Mouse (Mus musculus) neutrophil, adult 5-6 weeks (primary cell): Measurements from ENCODE around the gene Rb1. TPM values are rescaled to one million over a fixed set of nuclear protein-coding genes. Genes with fewer than 3 reads are reported as not detected.

Experiments
- ATAC-seq: fragments of 151-379, 151-347 bp; 2 replicates; pipeline ENCODE4 v1.8.0; 2017; ENCODE audit warnings: mild to moderate bottlenecking, moderate TSS enrichment; ENCODE audit not compliant: insufficient number of reproducible peaks, poor library complexity, low FRiP score, severe bottlenecking; ENCODE audit errors: extremely low read depth
- total RNA-seq: library from RNA; stranded (forward); fragments of 200-1000 nt; gene quantifications from 2 replicates; pipeline ENCODE4 v1.2.3, GENCODE M21; 2017

The Rb1 gene
- total RNA-seq, 1 experiment from 2014 or later: 90.4 TPM

DNA sequence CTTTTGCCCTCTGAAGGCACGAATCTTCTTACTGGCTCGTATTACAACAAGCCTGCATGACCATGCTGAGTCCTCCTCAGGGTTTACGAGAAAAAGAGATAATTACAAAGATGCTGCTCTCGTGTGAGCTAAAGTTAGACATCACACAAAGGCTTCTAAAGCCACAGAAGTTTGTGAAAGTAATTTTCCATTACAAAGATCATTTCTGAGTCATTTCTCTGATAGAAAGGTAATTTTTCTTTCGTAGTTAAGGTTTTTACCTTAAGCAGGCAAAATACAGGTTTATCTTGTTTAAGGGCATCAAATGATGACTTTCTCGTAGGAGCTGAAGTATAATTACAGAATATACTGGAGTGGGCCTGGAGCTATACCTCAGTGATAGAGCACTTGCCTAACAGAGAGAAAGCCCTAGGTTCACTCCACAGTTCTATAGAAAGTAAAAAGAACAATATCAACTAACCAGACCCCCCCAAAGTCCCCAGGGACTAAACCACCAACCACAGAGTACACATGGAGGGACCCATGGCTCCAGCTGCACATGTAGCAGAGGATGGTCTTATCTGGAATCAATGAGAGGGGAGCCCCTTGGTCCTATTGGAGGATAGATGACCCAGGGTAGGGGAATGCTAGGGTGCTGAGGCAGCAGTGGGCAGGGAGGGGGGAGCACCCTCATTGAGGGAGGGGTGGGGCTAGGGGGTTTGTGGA lies 14.6 kb upstream of the Rb1 start:
- ATAC-seq: no peak

DNA sequence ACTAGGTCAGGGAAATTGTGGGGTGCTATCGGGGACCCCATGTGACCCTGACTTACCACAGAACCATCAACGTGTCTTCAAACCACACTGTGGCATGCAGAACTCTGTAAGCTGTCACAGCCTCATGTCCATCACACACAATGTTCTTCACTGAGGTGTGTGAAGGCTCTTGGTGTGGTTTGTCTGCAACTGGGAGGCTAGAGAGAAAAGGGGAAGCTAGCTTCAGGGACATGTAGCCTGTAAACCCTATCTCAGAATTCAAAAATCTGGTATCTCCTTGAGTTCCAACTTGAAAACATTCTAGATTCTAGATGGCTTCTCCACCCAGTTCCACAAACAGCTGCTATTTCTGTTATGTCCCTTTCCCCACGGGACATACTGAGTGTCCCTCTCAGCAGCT lies 14.0 kb upstream of the Rb1 start:
- ATAC-seq: peak; percentile 63; the same call in 1 of the 2 replicates

DNA sequence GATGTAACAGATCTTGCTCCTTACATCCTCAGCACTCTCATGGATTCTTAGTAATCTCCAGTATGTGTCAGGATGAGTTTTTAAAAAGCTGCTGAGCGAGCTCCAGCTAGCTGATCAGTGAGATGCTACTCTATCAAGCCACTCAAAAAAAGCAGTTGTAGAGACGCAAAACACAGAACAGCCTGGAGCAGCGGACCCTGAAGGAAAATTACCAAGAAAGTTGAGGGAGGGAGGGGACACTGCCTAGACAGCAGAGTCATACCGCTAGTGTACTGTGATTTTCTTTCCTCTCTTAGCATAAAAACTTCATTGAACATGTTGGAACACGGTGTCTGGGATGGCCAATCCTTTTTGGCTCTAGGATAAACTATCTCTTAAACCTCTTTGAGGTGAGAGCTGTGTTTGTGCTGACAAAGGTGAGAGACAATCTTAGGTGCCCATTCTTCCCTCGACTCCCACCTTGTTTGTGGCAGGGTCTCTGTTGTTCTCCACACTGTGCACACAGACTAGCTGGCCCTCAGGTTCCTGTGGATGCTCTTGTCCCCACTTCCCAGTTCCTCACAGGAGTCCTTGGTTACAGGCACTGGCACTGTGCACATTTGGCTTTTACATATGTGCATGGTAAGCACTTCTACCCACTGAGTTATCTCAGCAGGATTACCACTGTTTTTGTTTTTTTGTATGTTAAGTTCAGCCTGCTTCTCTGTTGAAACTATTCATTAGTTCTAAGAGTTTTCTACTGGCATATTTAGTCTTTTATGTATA lies 10.9 kb upstream of the Rb1 start:
- ATAC-seq: no peak

DNA sequence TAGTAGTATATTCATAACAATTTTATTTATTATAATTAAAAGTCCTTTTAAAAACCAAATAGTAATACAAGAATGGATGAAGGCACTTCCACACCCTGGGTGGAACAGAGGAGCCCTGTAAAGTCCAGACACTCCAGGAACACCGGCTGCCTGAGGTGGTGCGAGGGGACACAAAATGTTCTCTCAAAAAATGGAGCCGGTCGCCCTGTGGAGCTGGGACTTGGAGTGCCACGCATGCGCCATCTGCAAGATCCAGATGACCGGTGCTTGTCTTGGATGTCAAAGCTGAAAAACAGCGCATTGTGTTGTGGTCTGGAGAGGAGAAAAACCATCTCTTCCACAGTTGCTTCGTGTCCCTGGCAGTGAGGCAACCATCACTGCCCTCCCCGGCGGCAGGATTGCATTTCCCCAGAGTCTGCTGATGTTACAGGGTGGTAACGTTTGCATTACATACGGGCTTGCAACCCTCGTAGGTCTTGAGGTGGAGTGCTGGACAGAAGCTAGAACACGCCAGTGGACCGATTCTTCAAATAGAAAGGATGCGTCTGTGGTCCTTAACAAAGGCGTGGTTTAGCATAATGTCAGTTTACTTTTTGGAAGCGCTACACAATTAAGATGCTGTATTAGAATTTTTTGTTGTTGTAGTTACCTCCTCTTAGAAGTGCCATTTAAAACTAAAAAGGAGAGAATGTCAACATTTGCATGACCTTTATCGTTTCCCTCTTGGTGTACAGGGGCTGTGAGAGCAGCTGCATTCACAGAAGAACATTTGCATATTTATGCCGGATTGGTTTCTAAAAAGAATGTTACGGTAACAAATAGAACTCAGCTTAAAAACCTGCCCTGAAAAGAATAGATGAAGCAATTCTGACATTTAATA lies 9.5 kb upstream of the Rb1 start:
- ATAC-seq: no peak

DNA sequence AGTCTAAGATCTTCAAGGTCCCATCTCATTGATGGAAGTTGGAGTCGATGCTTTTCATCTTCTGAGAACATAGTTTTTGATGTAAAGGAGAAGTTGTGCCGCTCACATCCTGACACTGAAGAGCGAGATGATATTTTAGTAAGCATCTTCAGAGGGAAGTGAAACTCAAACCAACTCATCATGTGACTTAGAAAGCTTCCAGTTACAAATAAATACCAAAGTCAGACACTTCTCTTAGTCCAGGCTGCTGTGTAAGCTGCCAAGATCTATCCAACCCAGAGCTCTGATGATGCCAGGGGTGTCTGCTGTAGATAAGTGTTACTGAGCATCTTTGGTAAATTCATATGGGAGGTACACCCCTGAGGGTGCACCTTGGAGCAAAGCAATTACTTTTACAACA lies 8.3 kb upstream of the Rb1 start:
- ATAC-seq: peak; percentile 71

DNA sequence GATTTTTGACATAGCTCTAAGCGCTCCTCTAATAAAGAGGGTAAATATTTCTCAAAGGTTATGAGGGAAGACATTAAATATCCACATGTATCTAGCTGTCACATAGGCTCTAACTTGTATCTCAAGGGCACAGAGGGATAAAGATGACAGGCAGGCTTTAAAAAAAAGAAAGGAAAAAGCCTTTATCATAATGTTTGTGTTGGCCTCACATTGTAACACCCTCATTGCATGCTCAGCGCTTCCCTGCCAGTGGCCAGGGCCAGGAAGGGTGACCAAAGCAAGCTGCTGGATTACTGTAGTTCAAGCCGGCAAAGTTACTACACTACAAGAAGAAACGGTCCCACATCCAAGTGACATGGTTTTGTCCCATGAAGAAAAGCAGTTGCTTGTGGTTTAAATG lies 5.8 kb upstream of the Rb1 start:
- no peak for ATAC-seq

DNA sequence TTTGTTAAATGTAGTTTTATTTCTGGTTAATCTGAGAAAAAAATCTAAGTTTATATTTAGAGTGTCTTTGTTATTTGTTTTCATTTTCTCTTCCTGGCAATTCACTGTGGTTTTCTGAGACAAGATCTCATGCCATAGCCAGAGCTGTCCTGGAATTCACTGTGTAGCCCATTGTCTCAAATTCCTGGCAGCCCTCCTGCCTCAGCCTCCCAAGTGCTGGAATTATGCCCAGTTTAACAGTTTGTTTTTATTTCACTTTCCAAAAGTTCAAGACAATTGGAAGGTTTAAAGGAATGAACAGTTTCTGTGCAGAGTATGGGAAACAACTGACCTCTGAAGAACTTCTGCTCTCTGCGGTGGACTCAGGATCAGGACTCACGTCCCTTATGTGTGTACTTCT lies 4.2 kb upstream of the Rb1 start:
- ATAC-seq: no peak

DNA sequence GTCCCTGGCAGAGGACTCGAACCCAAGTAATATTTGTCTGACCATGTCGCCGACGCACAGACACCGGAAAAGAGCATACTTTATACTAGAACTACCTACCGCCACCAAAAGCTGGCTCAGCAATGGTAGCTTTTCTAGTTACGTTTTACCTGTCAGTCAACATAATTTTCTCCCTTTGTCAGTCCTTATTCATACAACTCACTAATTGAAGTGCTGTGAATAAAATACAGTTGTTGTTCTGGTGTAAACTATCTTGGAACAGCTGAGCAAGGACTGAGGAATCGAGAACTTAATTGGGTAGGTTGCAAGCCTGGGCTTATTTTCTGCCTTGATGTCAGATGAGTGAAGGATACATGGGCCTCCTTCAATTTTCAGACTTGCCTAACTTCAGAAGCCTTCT lies 889 bp upstream of the Rb1 start:
- no peak for ATAC-seq

DNA sequence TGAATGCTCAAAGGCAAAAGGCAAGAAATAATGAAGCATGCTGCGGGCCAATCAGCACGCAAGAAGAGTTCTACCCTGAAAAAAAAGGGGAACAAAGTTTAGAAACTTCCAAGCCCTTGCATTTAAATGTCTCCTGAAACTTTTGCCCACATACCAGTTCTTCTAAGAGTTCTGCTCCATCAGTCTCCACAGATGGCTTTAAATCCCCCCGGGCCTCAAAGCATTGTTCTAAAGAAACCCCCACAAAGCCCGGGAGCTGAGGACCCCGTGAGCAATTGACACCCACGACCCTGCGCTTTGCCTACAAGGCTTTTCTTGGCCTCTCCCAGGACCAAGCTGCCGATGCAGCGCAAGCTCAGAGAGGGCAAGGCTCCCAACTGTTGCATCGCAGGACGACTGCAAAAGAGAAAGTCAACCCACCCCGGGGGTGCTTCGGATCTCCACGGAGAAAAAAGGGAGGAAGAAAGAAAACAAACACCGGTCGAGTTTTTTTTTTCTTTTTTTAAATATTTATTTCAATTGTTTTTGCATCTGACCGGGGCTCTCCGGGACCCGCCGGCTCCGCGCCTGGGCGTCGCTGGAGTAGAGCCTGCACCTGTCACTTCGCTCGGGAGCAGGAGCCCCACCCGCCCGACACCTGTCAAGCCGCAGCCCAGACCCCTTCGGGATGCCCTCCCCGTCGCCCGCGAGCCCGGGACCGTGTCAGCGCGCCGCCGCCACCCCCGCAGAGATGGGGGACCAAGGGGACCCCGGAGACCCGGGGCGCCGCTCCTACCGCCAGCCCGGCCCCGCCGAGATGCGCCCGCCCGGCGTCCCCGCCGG lies 777 bp downstream of the Rb1 start:
- peak; percentile 49 for ATAC-seq

DNA sequence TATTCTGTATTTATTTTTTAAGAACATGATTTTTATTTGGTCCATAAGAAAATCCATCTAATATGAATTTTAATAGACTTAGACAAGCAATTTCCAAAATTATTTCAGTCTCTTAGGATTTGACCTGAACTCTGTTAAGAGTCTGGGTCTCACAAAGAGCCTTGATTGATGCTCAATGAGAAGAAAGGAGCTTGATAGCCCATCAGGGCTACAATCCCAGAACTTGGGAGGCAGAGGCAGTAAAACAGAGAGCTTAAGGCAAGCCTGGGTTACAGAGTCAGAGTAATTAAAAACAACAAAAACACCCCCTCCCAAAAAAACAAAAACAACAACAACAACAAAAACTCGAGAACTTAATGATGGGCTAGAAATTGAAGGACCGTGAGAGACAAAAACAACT lies 1.7 kb downstream of the Rb1 start:
- no peak for ATAC-seq

DNA sequence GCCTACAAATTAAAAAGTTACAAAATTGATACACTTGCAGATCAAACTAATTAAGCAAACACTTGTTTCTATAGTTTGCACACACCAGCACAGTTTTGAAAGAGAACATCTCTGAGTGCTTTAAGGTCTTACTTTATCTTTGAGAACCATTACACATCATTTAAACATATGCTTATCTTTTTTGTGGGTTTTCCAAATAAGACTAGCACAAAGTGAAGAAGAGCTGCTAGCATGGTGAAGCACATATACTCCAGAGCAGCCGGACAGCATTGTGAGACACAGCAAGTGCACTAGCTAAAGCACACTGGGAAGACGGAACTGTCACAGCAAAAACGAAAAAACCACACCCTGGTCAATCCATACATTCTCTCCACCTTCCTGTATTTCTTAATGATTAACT lies 3.5 kb downstream of the Rb1 start:
- ATAC-seq: no peak

DNA sequence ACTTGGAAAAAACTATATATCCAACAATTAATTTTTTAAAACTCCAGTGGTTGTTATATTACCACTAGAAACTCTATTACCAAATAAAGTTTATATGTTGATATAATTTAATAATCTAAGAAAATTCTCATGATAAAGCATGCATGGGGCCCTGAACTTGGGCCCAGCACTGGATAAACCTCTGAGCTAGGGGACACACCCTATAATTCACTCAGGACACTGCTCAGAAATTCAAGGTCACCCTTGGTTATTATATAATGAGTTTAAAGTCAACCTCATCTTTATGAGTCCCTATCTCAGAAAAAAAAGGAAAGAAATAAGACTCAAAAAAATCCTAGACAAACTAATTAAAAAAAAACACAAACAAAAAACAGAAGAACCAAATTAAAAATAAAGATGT lies 8.7 kb downstream of the Rb1 start:
- no peak for ATAC-seq

DNA sequence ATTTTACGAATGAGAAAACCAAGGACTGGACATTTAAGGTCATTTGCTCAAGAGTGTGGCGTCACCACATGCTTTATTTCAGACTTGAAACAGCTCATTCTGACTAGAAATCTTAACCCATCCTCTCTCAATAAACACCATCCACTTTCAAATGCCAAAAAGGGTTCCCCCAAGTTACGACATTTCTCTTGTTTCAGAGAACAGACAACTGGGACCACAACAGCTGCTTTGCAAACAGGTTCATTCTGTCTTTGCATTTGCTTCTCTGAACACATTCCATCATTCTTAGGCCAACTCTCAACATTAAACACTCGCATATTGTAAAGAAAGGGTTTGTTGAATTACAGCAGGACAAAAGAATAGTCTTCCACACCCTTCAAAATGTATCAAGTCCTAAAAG lies 11.8 kb downstream of the Rb1 start:
- no peak for ATAC-seq

DNA sequence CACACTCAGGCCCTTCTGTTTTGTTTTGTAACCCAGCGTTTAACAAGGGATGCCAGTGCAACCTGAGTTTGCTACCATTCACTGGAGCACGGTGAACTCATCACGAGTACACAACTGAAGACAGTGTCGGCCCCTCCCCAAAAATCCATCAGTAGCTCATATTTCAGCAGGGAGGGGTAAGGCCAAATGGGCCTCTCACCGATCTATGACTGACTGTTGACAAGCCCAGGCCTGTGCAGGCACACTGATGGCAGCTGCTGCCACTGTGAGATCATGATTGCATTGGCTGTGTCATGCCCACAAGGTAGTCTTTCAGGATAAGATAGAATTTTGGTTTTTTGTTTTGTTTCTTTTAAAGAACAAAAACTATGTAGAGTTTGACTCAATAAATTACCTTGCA lies 12.2 kb downstream of the Rb1 start:
- ATAC-seq: no peak

DNA sequence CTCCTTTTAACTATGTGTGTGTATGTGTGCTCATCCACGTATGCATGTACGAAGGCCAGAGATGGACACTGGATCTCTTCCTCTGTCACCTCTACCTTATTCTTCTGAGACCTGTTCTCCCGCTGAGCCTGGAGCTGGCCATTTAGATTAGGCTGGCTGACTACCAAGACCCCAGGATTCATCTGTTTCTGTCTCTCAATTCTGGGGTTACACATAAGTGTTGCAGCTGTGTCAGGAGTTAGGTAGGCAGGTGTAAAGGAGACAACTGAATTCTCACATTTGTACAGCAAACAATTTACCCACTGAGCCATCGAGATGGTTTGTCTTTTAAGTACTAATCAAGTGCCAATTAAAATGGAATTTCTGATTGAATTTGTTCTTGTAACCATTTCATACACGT lies 12.7 kb downstream of the Rb1 start:
- no peak for ATAC-seq

DNA sequence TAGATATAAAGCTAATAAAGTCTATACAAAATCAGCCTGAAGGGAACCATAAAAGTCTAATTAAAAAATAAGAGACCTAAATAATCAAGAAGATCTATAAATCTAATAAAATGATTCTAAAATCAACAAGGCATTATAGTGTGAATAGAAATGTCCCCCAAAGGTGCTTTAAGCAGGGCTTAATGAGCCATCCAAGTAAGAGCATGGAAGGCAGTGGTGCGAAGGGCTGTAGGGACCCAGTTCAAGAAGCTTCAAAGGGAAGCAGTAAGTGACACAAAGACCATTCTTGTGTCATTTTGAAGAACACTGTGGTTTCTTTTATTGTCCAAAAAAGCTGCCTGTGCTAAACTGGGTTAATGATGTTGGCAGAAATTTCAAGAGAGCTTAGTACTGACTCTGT lies 18.1 kb downstream of the Rb1 start:
- ATAC-seq: no peak

DNA sequence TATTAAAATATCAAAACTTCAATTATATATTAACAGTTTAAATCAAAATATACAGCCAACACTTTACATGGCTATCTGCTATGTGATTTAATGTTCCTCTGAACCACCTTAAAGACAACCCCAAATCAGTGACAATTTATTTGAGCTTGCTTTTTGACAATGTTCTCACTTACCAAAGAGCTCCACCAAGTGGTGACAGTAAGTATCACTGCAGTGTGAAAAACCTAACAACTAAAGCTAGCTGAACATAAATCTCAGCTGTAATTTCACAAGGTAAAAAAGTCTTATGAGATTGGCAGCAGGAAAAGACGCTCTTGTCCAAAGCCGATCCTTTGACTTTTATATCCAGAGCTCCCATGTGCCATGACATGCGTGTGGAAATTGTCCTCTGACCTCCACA lies 22.4 kb downstream of the Rb1 start:
- ATAC-seq: peak; percentile 79

DNA sequence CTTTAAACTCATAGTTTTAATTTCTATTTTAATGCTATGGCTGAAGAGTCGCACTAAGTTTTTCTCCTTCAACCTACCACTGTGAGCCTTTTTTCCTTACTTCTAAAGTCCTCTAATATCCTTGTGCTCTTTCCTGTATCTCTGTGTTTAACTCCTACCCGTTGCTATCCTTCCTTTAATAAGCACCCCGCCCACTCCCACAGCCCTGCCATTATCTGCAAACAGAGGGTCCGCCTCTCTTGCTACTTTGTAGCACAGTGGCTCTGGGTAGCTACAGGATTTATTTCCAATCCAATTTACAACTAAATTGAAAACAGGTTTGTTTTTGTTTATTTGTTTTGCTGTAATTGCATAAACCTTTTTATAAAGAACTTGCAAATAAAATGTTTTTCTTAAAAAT lies 23.8 kb downstream of the Rb1 start:
- no peak for ATAC-seq

DNA sequence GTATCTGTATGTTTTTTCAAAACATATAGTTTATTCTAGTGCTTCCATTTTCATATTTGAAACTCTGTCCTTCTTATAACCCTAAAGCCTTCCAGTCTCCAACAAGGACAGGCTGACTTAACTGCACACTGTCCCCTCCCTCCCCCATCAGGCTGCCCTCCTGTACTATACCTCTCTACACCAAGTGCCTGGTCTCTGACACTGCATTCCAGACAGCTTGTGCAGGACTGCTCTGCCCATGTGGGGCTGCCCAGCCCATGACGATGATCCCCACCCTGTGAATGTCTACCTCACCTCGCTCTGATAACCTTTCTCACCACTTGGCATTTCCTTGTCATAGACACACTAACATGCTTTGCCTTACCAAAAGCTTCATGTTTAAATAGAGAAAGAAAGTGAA lies 30.1 kb downstream of the Rb1 start:
- ATAC-seq: no peak
